Mouse (Mus musculus) layer of hippocampus, adult 18-20 months (tissue): Measurements from ENCODE around the gene Gm42688. TPM values are rescaled to one million over a fixed set of nuclear protein-coding genes. Genes with fewer than 3 reads are reported as not detected.

Source experiments
- DNase-seq, 2 experiments: peaks; one replicate each; pipeline ENCODE4 v3.0.0; 2022; ENCODE audit warnings: low spot score in 2 of 2
- total RNA-seq, 2 experiments: library from RNA; stranded (reverse); gene quantifications; 2 replicates each; pipeline ENCODE4 v1.2.3; 2021

Gm42688 gene
- total RNA-seq, 2 experiments from 2014 or later = 6.5 to 7.6 TPM

GRCm38 (mm10) chr6:83116373-83117164, 15.2 kb downstream of the Gm42688 start:
- no peak for DNase-seq

DNA sequence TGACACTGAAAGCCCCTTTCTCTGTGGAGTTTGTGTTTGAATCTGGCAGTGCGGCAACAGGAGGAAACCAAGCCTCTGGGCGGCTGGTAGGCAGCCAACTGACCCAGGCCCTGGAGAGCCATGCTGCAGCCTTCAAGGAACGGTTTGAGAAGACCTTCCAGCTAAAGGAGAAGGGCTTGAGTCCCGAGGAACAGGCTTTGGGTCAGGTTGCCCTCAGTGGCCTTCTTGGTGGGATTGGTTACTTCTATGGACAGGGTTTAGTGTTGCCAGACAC, 15.7 kb downstream of the Gm42688 start:
- DNase-seq = no peak

DNA sequence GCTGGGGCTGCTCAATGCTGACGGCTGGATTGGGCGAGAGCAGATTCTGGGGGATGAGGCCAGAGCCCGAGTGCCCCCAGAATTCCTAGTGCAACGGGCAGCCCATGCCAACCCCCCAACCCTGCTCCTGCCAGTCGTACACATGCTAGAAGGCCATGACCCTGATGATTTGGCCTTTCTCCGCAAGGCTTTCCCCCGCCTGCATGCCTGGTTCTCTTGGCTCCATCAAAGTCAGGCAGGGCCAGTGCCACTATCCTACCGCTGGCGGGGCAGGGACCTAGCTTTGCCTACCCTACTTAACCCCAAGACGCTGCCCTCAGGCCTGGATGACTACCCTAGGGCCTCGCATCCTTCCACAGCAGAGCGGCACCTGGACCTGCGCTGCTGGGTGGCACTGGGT, 16.2 kb downstream of the Gm42688 start:
- no peak for DNase-seq

DNA sequence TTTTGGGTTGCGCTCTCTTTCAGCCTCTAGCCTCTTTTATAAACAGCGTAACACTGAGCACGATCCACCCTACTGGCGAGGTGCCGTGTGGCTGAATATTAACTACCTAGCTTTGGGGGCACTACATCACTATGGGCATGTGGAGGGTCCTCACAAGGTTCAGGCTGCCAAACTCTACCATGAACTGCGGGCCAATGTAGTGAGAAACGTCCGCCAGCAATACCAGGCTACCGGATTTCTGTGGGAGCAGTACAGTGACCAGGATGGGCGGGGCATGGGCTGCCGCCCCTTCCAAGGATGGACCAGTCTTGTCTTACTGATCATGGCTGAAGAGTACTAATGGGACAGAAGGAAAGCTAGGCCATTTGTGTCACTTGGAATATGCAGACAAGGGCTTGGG, 17.0 kb downstream of the Gm42688 start:
- no peak for DNase-seq

DNA sequence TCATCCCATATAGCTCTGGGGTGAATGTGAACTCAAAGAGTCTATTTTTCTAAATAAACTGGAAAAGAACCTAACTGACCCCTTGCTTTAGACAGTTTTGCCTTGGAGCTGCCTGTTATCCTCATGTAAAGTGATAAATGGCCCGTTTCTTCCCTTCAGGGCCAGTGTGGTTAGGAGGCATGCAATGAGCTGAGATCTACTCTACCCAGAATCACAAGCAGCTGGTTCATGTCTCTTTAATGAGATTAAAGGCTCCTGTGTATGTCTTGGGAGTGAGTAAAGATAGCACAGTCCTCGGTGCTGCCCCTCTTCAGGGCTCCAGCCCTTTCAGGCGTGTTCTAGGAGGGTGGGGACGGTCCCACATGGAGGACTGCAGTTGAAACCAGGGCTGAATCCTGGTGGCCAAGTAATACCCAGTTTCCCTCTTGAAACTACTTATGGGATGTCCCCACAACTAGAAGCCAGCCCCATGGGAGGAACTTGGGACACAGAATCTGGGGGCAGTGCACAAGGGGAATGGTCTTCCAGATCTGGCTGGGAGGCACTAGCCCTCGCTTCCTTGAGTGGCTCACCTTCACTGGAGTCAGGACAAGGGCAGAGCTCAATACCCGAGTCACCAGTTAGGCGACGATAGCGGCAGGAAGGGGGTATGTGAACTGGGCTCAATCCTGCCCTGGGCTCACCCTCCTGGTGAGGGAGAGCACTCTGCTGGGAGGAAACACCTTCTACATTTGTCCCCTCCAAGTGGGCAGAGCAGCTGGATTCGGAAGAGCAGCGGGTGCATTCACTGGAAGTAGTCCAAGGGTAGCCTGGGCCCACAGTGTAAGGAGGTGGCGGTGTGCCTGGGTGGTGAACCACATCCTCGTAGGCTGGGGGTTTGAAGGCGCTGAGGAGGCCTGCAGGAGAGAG, 17.7 kb downstream of the Gm42688 start:
- DNase-seq = no peak

DNA sequence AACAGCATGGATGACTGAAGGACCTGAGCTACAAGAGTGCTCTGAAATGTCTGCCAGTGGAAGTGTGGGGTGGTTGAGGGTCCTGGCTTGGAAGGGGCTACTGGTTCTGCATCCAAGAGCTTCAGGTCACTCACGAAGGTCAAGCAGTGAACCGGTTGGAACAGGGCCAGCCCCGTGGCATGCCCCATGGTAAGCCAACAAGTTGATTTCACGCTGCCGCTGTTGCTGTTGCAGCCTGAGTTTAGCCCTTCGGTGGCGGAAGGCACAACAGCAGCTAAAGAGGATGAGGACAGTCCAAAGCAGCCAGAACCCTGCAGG, 18.3 kb downstream of the Gm42688 start:
- no peak for DNase-seq

DNA sequence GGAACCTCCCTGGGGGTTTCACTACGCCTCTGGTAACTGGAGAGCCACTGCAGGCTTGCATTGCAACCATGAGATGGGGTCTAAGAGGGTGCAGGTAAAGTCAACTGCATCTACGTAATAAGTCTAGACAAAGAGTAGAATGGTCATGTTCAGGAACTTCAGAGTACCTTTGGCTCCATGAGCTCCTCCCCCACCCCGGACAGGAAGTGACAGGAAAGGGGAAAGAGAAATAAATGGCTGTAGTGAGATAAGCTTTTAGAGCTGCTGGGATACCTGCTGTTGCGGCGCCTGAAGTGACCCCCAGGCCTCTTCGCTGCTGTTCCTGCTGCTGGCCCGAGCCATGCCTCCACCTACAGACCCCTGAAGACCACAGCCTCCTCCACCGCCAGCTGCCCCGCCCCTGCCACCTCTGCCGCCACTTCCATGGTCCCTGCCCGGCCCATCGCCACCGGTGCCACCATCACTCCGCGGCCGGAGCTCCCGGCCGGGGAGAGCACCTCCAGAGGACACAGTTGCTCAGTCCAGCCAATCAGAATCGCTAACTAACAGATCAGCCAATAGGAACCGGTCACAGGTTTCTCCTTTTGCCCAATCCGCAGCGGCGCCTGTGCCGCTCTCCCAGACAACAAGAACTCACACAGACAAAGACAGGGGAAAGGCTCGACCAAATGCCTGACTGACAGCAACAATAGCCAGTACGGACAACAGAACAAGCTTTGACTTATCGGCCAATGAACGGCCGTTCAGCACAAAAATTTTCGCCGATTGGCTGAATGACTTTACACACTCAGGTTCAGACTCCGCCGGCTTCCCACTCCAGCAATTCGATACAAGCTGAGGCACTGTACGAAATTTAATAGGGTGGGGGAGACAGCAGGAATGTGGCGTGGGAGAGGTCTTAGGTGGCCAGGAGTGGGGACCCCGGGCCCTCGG, 19.8 kb downstream of the Gm42688 start, which contains the start of gene Wbp1:
Gene Wbp1 (minus strand): TSS at position 630 of the 933 bp plus-strand sequence.
- DNase-seq = peak; percentile 97 to 99

DNA sequence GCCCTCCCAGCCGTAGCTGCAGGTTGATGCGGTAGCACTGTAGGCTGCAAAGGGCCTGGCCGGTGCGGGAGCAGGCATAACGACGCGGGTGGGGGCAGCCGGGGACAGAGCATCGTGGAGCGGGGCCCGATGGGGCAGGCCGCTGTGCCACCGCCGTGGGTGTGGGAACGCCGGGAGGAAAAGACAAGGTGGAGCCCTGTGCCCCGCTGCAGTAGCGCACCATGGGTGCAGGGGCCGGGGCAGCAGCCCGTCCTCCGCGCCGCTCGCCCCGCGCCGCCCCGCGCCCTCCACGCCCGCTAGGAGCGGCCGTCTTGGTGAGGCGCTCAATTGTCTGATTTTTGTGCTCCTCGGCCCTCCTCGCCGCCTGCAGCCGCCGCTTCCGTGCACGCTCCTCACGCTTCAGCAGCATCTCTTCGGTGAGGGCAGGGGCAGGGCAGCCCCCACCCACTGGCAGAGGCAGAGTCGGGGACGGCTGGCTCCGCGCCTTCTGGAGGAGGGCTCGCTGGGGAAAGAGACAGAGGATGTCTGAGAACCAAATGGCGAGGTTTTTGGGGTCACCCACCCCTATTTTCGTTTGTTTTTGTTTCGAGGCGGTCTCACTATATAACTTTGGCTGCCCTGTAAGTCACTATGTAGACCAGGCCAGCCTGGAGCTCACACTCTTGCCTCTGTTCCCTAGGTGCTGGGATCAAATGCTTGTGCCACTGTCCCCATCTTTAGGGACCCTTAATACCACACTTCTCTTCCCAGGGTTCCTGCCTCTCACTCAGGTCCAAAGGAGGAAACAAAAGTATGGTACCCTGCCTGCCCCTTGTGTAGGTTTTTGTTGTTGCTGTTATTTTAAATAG, 20.7 kb downstream of the Gm42688 start:
- no peak for DNase-seq

DNA sequence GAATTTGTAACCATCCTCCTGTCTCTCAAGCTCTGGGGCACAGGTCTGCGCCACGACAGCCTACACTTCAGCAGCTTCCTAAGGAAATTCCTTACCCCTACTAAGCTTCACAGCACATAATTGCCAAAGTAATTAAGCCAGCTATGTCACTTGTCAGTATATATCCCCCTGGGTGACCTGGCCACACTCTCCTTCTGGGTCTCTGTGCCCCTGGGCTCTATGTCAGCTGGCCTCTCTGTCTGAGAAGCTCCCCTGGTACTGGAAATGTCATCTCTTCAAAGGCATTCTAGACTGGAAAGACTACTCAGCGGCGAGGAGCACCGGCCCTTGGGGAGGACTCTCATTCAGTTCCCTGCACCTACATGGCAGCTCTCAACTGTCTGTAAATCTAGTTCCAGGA, 21.5 kb downstream of the Gm42688 start:
- no peak for DNase-seq

DNA sequence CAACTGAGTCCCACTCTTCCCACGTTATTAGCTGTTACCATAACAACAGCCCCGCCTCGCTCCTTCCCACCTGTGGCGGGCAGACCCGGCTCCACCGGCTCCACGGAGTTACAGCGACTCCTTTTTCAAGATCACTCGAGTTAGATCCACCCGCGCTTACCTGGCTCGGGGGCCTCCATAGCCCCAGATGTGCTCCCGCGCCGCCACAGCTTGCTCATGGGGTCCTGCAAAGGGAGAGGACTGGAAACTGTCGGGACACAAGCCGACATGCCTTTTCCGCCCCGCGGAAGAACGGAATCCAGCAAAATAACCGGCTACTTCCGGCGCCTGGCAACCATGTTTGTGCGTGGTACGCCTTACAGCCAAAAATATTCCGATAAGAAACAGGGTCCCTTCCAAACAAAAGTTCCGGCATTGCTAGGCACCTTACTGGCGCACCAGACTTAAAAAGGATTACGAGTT, 23.5 kb downstream of the Gm42688 start:
- peak; percentile 82 to 93 for DNase-seq

GRCm38 (mm10) chr6:83125331-83125730, 23.9 kb downstream of the Gm42688 start, which contains the start of gene Ino80b:
Gene Ino80b (minus strand): TSS chr6:83125431.
- no peak for DNase-seq

DNA sequence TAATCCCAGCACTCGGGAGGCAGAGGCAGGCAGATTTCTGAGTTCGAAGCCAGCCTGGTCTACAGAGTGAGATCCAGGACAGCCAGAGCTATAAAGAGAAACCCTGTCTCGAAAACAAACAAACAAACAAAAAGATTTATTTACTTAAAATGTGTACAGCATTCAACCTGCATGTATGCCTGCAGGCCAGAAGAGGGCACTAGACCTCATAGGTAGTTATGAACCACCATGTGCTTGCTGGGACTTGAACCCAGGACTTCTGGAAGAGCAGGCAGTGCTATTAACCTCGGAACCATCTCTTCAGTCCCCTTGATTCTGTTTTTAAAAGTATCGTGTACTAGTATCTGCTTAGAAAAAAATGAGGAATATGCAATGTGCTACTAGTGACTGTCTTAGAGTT, 26.0 kb downstream of the Gm42688 start:
- DNase-seq = no peak

- DNase-seq = no peak
Measured at GRCm38 (mm10) chr6:83131469-83132034, 30.1 kb downstream of the Gm42688 start.

GRCm38 (mm10) chr6:83132176-83132919, 30.9 kb downstream of the Gm42688 start:
- no peak for DNase-seq

- DNase-seq = no peak
Measured at GRCm38 (mm10) chr6:83134226-83134625, 32.8 kb downstream of the Gm42688 start.

DNA sequence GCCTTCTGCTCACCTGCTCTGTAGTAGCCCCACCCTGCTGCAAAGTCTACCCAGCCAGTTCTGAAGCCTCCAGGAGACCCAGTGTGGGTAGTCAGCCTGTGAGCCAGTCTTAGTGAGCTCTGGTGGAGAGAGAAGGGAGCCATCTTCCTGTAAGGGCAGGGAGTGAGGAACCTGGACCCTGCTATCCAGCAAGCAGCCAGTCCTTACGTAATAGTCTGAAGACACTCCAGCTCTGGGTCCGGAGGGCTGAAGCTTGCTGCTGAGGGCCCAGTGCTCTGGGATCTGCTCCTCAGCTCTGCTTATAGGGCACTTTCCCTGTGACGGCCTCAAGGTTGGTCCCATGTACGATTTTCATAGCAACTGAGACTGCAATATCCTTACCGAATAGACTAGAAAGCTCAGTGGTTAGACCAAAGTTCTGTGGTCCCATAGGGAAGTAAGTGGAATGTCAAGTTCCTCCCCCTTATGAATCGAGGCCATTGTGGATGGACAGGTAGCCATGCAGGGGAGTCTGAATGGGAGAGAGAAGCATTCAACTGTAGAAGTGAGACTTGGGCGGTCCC, 33.6 kb downstream of the Gm42688 start, which contains the start of gene Rtkn:
Gene Rtkn (plus strand): TSS at position 513 of the 563 bp plus-strand sequence.
- no peak for DNase-seq

GRCm38 (mm10) chr6:83135571-83136161, 34.2 kb downstream of the Gm42688 start:
- no peak for DNase-seq

- no peak for DNase-seq
Measured at GRCm38 (mm10) chr6:83136291-83136880, 35.0 kb downstream of the Gm42688 start.
